Mouse (Mus musculus) spleen, postnatal 14 days (tissue): ENCODE results near the gene Pced1b.

ENCODE experiments used
- DNase-seq, 2 experiments: peaks; one replicate each; pipeline ENCODE4 v3.0.0; 2021 to 2022; ENCODE audit warnings: low spot score in 2 of 2

Pced1b gene

DNA sequence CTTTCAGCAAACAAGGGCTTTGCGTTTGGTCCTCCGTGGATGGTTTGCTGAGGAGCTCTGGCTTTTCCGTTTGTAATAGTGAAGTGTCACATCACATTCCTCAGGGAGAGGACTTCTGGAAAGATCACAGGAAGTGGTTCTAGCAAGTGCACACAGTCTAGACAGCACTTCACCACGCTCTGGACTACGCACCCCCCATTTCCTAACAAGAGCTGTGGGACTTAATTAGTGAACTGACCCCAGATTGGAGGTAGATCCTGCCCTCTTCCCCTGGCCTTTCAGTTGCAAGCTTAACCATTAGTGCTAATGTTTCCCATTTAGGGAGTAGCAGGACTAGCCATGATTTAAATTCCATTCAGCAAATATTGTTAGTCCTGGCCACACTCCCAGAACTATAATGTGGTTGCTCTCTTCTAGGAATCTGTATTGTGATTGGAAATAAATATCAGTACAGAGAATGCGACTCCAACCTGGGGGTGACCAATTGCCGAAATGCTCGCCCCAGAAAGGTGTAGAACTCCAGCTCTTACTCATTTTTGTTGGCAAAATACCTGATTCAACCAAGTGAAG lies 10.4 kb downstream of the Pced1b start:
- DNase-seq = no peak

DNA sequence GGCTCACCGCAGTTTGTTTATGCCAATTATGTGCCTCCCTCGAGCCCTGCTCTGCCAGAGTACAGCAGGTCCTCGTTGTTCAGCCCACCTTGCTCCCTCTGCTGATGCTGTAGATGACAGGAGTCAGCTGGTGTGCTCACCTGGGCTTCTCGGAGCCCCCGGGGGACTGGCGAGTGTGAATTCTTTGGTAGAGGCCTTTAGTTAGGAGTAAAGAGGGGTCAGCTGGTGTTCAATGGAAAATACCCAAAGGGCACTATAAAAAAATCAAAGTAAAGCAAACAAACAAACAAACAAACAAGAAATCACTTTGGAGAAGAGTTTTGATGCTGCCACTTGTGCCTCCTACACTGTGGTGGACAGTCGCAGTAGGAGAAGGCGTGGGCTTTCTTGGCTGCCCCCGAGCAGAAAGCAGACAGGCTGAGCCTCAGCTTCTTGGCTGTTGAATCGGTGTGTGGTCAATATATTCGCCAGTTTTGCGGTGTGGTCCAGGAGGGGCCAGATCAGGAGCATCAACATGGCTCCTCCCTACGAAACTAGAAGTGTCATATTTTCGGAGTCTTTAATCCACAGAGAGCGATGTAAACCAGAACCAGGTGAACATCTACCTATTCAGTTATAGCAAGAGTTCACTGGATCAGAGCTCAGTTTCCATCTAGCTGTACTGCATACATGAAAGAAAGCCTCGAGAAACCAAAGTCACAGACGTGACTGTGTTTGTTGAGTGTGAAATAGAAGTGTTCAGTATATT lies 11.8 kb downstream of the Pced1b start:
- DNase-seq = no peak

DNA sequence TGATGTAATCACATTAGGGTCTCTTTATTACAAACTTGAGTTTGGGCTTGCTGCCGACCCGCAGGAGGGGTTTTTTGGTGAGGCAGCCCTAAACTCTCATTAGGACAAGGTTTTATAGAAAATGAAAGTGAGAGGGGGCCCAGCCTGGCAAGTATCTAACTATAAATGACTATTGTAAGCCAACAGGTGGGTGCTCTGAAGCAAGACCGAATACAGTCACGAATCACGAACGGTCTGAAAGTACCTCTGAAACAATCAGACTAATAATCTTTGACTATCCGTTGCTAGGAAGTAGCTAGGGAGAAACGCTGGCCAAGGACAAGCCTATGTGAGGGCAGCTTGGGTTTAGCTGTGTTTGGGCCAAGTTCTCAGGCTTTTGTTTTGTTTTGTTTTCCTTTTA lies 12.4 kb downstream of the Pced1b start:
- no peak for DNase-seq

DNA sequence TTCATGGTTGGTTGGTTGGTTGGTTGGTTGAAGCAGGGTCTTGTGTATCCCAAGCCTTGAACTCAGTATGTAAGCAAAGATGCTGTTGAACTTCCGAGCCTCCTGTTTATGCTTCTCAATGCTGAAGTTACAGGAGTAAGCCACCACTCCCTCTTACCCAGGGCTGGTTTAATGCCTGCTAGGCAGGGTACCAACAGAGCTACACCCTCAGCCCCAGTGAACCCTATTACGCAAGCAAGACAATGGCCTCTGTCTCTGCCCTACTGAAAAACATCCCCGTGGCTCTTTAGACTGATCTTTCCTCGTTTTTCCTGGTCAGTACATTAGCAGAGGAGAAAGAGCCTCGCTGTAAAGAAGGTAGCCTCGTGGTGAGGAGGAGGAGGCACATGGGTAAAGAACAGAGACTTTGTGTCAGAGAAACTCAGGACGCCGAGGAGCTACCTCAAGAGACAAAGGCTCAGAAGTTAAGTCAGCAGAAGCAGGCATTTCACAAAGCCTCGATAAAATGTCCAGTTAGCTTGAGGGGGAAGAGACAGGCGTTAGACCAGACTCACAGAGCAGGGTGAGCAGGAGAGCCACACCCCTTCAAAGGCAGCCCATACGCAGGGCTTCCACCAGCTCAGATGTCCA lies 13.2 kb downstream of the Pced1b start:
- DNase-seq = no peak

DNA sequence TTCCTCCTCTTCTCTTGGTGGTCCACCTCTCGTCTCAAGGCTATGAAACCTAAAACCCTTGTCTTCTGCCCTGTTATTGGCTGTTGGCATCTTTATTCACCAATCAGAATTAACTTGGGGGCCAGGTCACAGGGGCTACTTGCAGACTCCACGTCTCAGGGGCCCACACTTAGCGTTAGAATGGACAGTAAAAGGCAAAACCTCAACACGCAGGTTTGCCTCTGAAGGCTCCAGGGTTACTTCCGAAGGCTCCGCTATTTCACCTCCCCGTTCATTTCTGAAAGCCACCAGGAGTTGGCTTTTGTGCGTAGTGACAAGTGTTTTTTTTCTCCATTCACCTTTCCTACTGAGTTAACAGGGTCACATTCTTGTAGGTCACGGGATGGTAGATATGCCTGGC lies 15.3 kb downstream of the Pced1b start:
- DNase-seq = no peak

DNA sequence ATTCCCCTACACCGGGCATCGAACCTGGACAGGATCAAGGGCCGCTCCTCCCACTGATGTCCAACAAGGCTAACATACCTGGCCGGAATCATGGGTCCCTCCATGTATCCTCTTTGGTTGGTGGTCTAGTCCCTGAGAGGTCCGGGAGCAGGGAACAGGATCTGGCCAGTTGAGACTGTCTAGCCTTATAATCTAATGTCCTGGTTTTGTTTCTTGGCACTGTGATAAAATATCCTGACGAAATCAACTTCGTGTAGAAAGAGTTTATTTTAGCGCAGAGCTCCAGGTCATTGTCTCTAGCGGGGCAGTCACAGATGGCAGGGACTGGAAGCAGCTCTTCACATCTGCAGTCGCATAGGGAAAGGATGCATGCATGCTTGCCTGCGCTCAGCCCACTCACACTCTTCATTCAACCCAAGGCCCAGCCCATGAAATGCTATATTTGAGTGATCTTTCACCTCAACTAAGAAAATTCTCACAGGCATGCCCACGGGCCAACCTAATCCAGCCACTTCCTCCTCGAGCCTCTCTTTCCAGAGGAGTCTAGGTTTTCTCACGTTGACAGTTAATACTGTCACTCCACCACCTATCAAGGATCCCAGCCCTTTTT lies 19.4 kb downstream of the Pced1b start:
- no peak for DNase-seq

DNA sequence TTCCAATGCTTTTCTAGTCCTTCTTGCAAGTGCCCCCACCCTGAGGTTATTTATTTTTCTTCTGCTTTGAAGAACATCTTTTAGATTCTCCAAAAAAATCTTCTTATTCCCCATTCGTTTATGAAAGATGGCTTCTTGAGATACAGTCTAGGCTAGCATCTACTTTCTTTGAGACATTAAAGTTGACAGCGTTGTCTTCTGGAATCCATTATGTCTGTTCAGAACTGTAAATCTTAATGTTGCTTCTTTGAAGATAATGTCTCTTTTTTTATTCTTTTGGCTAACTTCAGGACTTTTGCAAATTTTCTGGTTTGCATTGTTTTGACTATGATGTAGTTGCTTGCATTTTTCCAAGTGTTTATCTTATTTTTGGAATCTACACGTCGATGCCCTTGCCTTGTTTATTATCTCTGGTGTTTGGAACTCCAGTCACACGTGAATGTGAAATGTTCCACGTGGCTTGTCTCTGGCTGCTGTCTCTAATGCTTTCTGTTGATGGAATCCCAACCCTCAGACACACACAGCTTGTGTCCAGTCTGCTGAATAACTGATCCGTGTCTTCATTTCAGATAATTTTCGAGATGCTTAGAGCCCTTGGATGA lies 20.3 kb downstream of the Pced1b start:
- no peak for DNase-seq

DNA sequence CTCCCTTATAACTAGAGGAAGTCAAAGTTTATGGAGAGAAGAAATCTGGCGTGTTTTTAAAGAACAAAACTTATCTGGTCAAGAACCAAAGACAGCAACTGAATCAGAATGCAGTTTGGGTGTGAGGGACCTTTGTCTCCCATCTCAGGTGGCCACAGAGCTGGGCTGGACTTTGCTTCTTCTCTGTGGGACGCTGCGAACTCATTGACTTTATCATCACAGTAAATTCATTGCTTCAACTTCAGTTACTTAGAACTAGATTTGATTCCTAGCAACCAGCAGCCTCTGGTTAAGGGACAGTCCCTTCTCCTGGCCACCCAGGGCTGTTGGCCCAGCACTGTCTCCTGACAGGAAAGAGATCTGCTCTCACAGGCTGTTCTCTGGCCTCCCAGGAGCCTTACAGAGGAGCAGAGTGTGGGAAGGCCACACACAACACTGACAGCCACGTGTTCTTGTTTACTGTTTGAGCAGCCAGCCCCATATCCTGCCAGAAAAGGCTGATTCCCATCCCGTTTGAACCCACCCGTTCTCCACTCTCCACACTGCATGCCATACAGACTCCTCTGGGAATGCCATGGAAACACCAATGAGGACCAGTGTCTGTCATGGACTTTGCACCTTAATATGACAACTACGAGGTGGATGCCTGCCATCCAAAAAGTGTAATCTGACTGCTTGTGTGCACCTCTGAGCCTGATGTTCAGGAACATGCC lies 25.2 kb downstream of the Pced1b start:
- DNase-seq = no peak

DNA sequence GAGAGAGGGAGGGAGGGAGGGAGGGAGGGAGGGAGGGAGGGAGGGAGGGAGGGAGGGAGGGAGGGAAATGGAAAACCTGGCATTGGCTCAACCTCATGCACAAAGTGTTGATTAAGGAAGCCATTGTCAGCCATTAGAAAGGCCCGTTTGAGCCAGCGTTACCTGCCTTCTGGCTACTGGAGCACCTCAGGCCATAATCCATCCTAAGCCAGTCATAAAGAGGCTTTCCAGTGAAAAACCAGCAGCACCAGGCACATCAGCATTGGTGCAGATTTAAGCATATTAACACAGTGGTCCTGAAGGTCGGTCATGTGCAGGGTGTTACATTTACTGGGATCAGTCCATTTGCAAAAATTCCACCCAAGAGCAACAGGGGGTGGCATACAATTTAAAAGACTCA lies 25.9 kb downstream of the Pced1b start:
- DNase-seq = no peak

DNA sequence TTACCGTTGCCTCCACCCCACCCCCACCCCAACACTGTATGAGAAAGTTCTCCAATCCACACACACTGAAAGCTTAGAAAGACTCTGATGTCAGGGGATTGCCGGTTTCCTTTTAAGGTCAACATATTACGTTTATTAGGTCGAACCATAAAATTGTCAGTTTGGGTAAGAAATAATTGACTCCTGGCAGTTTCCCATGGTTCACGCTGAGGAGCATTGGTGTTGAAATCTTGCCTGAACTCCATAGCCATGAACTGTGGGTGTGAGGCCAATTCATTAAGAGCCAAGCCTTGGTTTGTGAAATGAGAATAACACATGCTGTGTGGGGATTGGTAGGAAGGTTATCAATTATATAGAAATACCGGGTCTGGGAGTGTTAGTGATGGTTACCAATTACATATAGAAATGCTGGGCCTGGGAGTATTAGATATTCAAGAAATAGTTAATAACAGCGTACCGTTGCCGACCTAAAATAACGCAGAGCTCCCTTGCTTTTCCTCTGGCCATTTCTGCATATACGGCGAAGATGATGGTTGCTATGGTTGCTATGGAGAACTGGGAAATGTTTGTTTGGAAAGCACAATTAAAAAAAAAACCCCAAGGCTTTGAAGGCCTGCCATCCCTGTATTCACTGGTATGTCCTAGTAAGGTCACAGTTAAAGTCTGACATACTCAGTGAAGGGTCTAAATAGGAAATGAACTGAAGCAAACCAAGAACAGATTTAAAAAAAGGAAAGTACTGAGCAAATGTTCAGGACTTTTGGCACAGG lies 28.9 kb downstream of the Pced1b start:
- no peak for DNase-seq

DNA sequence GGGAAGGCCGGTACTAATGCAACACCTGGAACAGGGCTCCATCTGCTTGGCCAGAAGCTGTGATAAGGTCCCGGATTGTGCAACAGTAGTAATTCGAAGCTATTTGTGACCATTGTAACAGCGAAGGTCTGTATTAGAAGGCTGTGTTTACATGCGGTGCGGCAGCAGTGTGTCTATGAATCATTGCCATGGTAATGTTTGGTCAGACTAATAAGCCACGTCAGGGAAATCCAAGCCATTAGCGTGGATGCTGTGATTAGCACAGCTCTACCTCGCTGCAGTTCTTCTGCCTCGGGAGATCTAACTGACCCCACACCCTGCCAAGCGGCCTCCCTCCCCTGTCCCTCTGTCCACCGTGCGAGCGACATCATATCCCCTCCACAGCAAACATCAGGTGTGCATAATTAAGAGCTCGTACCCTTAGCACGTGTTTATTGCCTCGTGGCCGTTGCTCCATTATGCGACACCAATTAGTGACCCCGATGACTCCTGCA lies 29.8 kb downstream of the Pced1b start:
- no peak for DNase-seq

DNA sequence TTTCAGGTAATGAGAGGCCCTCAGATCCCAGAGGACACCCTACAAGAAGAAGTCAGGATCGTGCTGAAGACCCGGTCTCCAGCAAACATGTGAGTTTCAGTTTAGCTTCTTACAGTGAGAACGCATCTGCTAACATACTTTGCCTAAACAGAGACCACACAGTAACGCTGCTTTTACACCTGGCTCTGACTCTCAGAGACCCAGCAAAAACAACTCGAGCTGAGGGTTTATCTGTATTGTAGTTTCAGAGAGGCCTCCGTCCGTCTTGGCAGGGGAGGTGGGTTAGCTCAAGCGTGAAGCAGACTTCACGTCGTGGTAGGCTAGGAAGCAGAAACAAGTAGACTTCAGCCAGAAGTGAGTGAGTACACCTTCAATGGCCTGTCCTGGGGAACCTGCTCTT lies 30.4 kb downstream of the Pced1b start:
- DNase-seq = peak in 1 of 2 experiments; percentile 24

DNA sequence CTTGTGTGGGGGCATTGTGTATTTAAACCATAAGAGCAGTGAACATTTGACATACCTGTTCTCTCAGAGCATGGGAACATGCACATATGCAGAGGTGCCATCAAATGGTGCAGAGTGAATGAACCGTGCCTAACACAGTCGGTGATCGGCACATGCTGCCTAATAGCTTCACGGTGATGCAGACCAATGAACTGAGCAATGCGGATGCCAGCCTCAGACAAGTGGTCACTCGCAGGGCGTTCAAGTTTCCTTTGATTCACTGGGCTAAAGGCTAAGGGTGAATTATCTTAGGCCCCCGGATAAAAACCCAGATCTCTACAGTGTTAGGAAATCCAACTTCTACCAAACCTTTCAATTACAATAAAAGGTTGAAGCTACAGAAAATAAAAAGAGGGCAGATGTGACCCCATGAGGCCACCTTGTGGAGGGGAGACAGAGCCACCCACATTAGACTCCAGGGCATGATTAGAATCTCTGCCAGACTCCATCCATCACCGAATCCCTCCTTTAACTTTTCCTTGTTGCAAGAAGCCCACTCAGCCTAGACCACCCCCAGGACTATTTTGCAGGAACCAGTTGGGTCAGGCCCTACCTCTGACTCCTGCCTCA lies 31.5 kb downstream of the Pced1b start:
- DNase-seq = no peak

DNA sequence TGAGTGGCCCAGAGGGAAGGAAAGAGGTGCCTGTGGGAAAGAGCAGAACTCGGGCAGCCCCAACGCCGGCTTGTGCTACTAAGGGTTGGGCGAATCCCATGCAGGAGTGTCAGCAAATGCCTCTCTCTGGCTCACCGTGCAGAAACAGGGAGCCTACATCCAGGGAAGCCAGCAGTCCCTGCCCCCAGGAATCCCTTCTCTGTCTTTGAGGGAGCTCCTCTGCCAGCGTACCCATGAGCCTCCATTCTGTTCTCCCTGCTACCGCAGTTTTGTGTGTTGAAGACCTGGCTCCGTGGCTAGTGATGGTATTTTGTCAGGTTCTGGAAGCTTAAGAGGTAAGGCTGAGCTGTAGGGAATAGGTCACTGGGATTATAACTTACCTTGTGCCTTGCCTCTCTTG lies 33.2 kb downstream of the Pced1b start:
- DNase-seq = no peak

DNA sequence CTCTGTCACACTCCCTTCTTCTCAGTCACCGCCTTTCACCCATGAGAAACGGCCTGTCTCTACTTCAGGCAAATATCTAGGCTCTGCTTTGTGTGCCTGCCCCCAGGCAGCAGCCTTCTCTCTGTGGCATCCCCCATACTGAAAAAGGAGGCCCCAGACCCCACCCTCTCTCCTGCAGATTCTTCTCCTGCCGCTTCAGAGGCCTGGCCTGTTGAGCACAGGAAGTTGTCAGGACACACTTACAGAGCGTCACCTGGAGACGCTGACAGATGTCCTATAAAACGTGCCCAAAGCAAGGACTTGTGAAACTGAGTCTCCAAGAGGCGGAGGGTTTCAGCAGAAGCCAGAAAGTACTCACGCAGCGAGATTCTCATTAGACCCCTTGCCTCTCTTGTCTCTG lies 33.9 kb downstream of the Pced1b start:
- DNase-seq = no peak

DNA sequence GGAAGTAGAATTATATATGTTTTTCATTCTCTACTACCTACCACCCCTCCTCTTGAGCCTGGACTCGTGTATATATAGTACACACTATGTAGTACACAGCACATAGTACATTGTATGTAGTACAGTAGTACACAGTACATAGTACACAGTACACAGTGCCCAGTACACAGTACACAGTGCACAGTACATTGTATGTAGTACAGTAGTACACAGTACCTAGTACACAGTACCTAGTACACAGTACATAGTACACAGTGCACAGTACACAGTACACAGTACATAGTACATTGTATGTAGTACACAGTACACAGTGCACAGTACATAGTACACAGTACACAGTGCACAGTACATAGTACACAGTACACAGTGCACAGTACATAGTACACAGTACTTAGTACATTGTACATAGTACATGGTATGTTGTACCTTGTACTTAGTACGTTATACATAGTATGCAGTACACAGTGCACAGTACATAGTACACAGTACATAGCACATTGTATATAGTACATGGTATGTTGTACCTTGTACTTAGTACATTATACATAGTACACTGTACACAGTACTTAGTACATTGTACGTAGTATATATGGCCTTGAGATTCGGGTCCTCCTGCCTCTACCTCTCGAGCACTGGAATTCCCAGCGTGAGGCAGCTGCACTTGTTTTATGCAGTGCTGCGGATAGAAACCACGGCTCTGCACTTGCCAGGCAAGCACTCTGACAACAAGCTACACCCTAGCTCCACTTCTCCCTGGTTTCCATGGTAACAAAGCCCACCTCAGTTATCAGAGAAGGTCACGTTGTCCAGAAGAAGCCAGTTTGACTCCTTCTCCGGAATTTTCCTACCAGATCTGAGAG lies 35.0 kb downstream of the Pced1b start:
- DNase-seq = no peak

DNA sequence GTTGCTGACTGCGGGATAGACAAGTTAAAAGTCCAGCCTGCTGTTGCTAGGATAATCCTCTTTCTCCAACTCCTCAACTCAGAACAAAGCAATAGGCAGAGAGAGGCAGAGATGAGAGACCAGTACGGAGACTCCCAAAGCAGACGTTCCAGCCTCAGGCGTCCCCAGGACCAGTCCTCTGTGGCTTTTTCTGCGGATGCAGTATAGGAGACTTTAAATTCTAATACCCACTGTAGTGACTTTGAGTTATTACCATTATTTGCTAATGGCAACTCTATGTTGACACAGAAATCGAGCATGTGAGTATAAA lies 35.6 kb downstream of the Pced1b start:
- DNase-seq = no peak

DNA sequence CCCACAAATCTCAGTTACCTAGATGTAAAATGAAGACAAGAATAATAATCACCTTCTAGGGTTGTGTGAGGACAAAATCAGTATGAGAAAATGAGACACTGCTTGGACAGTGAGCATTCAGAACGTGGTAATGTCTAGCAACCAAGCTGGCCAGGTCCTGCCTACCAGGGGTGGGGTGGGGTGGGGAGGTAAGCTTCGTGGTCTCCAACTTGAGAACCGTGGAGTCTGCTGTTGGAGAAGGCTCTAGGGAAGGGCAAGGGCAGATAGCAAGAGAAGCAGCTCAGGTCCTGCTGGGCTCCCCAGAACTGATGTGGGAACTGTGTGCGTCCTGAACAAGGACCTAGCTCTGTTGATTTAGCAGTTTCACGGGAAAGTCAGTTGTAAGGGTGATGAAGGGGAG lies 37.3 kb downstream of the Pced1b start:
- DNase-seq = no peak

DNA sequence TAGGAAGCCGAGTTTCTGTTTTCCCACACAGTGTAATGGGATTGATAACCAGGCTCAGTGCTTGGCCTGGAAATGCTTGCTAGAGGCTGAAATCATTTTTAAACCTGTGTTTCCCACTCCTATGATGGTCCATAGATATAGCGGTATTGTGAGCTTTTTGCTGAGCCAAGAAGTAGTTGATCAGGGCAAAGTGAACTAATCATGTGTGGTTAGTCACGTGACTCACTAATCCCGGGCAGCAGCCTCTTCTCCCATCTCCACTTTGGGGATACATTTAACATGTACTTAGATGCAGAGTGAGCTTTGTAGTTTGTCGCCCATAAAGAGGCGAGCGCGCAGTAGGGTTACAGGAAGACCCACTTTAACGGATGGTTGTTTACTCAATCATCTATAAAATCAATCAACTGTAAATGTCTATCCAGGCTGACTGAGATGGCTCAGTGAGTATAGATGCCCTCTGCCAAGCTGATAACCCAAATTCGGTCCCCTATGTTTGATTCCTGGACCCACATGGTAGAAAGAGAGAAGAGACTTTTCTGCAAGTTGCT lies 38.8 kb downstream of the Pced1b start:
- no peak for DNase-seq
